Mouse (Mus musculus): ENCODE results near the gene Ogfrl1. TPM values are rescaled to one million over a fixed set of nuclear protein-coding genes. Genes with fewer than 3 reads are reported as not detected.

Gene Ogfrl1
- total RNA-seq, 2 experiments from 2014 or later, result 6.7 to 7.5 TPM

GRCm38 (mm10) chr1:23365614-23366013 lies 32.0 kb downstream of the Ogfrl1 start:
- DNase-seq (ENCODE audit: low spot score in 2 of 2), result no peak

GRCm38 (mm10) chr1:23352895-23353294 lies 44.7 kb downstream of the Ogfrl1 start:
- DNase-seq (ENCODE audit: low spot score in 2 of 2), result no peak

- no peak for DNase-seq (ENCODE audit: low spot score in 2 of 2)
Observed at GRCm38 (mm10) chr1:23351756-23352155, 45.8 kb downstream of the Ogfrl1 start.

- DNase-seq (ENCODE audit: low spot score in 2 of 2), result no peak
Observed at GRCm38 (mm10) chr1:23345633-23346032, 51.9 kb downstream of the Ogfrl1 start.

- DNase-seq (ENCODE audit: low spot score in 2 of 2), result no peak
Observed at GRCm38 (mm10) chr1:23342864-23343263, 54.7 kb downstream of the Ogfrl1 start.

- DNase-seq (ENCODE audit: low spot score in 2 of 2), result no peak
Observed at GRCm38 (mm10) chr1:23342224-23342623, 55.3 kb downstream of the Ogfrl1 start.

GRCm38 (mm10) chr1:23335726-23336363 lies 61.7 kb downstream of the Ogfrl1 start:
- DNase-seq (ENCODE audit: low spot score in 2 of 2), result no peak

- no peak for DNase-seq (ENCODE audit: low spot score in 2 of 2)
Observed at GRCm38 (mm10) chr1:23335050-23335449, 62.5 kb downstream of the Ogfrl1 start.

- DNase-seq (ENCODE audit: low spot score in 2 of 2), result no peak
Observed at GRCm38 (mm10) chr1:23332192-23332591, 65.4 kb downstream of the Ogfrl1 start.

GRCm38 (mm10) chr1:23325160-23325559 lies 72.4 kb downstream of the Ogfrl1 start:
- no peak for DNase-seq (ENCODE audit: low spot score in 2 of 2)

GRCm38 (mm10) chr1:23324226-23324625 lies 73.3 kb downstream of the Ogfrl1 start:
- no peak for DNase-seq (ENCODE audit: low spot score in 2 of 2)

- no peak for DNase-seq (ENCODE audit: low spot score in 2 of 2)
Observed at GRCm38 (mm10) chr1:23323286-23323685, 74.3 kb downstream of the Ogfrl1 start.

- DNase-seq (ENCODE audit: low spot score in 2 of 2), result no peak
Observed at GRCm38 (mm10) chr1:23322208-23322607, 75.4 kb downstream of the Ogfrl1 start.

- DNase-seq (ENCODE audit: low spot score in 2 of 2), result no peak
Observed at GRCm38 (mm10) chr1:23321331-23321851, 76.2 kb downstream of the Ogfrl1 start.

- DNase-seq (ENCODE audit: low spot score in 2 of 2), result no peak
Observed at GRCm38 (mm10) chr1:23320591-23321195, 76.9 kb downstream of the Ogfrl1 start.
